Mouse (Mus musculus) limb, embryonic 12.5 days (tissue): ENCODE measurements around the gene Scp2. TPM values are rescaled to one million over a fixed set of nuclear protein-coding genes. Genes with fewer than 3 reads are reported as not detected.

Experiments used
- ATAC-seq: fragments of 200-750 bp; cut with Nextera tagmentation; 2 replicates; pipeline ENCODE4 v1.8.0; 2017; ENCODE audit warnings: low read depth, moderate TSS enrichment; ENCODE audit not compliant: insufficient number of reproducible peaks, insufficient read depth, low FRiP score, low TSS enrichment
- H3K27ac ChIP-seq: fragments of 300-500 bp; sonication (generic); 2 replicates; pipeline ENCODE4 v1.5.1; 2016; ENCODE audit warnings: mild to moderate bottlenecking, moderate library complexity
- H3K27me3 ChIP-seq: fragments of 300-500 bp; sonication (generic); 2 replicates; pipeline ENCODE4 v1.6.1; 2016; ENCODE audit warnings: mild to moderate bottlenecking, moderate library complexity
- H3K36me3 ChIP-seq: fragments of 300-500 bp; sonication (generic); 2 replicates; pipeline ENCODE4 v1.6.1; 2016; ENCODE audit warnings: mild to moderate bottlenecking, moderate library complexity
- H3K4me1 ChIP-seq: fragments of 300-500 bp; sonication (generic); replicated peaks from 2 replicates; pipeline ENCODE4 v1.6.1; 2016
- H3K4me2 ChIP-seq: fragments of 300-500 bp; sonication (generic); 2 replicates; pipeline ENCODE4 v1.6.1; 2016; ENCODE audit warnings: mild to moderate bottlenecking, moderate library complexity
- H3K4me3 ChIP-seq: fragments of 300-500 bp; sonication (generic); replicated peaks from 2 replicates; pipeline ENCODE4 v1.5.1; 2016; ENCODE audit warnings: mild to moderate bottlenecking
- H3K9ac ChIP-seq: fragments of 300-500 bp; sonication (generic); replicated peaks from 2 replicates; pipeline ENCODE4 v1.6.1; 2016; ENCODE audit warnings: mild to moderate bottlenecking, moderate library complexity
- H3K9me3 ChIP-seq: fragments of 300-500 bp; sonication (generic); 2 replicates; pipeline ENCODE4 v1.6.1; 2016; ENCODE audit warnings: mild to moderate bottlenecking, moderate library complexity
- WGBS: fragments of 180-500 bp; shearing (Covaris S2); methylation state at CpG from one replicate; pipeline ENCODE4 v1.1.7; 2016; 5-methylcytosine and 5-hydroxymethylcytosine counted together
- microRNA-seq: library from miRNA; unstranded; fragments of <30 nt; microRNA quantifications from one replicate; pipeline ENCODE4, GENCODE M21; 2017
- polyA plus RNA-seq: library from polyadenylated mRNA; unstranded; fragments of >200 nt; fragmentation: Nextera tagmentation; extraction: Ambion mirVana; gene quantifications from 2 replicates; pipeline ENCODE4 v1.2.1, GENCODE M21; 2016

Gene Scp2
- polyA plus RNA-seq, 1 experiment from 2014 or later = 136 TPM

DNA sequence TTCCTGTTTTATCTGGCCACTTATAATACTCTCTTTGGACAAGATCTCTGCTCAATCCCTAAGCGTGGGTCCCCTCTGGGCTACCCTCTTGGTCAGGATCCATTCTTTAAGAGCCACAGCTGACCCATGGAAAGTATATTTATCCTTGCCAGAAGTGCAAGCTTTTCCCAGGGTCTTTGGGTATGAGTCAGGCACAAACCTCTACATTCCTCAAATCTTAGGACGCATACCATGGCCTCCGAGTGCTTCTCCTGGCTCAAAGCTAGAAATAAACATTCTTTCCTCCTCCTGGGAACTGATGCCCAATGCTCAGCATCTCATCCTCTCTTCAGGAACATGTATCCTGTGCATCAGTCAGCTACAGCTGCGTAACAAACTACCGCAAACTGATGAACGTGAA, 149.8 kb downstream of the Scp2 start:
- H3K9me3 ChIP-seq = no peaks in the 10 kb centered on the region
- H3K27ac ChIP-seq = no peak overlapping the region
- no peaks in the 10 kb centered on the region for H3K36me3 ChIP-seq
- WGBS = 91% methylated on average over 6 of the region's 6 CpGs
- ATAC-seq = no peak
- H3K27me3 ChIP-seq = 0 out of 2 replicates have a peak, but pooled peaks cover 5% of the 10 kb centered on the region
- H3K4me1 ChIP-seq = peaks cover 8% of the 10 kb centered on the region
- H3K4me2 ChIP-seq = no peak overlapping the region
- no peak overlapping the region for H3K9ac ChIP-seq
- H3K4me3 ChIP-seq = no peak overlapping the region

Small RNAs within 50 kb of the gene (microRNA-seq; reads per million reads assigned to microRNA genes)
- gene Mir6397 = not detected

Other genes starting within 250 kb of the Scp2 start
- 32.7 and 36.1 TPM in 2 replicates for gene Cpt2, start 221.4 kb downstream of the Scp2 start, polyA plus RNA-seq
- not detected in 2 replicates for gene Slc1a7, start 176.7 kb downstream of the Scp2 start, polyA plus RNA-seq
- 0.46 and 0.72 TPM in 2 replicates for gene Podn, start 48.6 kb downstream of the Scp2 start, polyA plus RNA-seq
- 40.0 and 41.1 TPM in 2 replicates for gene Echdc2, start 20.4 kb upstream of the Scp2 start, polyA plus RNA-seq
- 0.14 TPM in 1 of 2 replicates, not detected in the other for gene Zyg11a, start 73.0 kb upstream of the Scp2 start, polyA plus RNA-seq
- gene Zyg11b, start 156.1 kb upstream of the Scp2 start, polyA plus RNA-seq = 17.7 and 18.5 TPM in 2 replicates
- 50.4 and 53.0 TPM in 2 replicates for gene Coa7, start 183.1 kb upstream of the Scp2 start, polyA plus RNA-seq
- gene Shisal2a, start 238.4 kb upstream of the Scp2 start, polyA plus RNA-seq = 8.1 and 9.4 TPM in 2 replicates